Mouse (Mus musculus): Measurements from ENCODE around the gene Ss18l2.

Gene Ss18l2

DNA sequence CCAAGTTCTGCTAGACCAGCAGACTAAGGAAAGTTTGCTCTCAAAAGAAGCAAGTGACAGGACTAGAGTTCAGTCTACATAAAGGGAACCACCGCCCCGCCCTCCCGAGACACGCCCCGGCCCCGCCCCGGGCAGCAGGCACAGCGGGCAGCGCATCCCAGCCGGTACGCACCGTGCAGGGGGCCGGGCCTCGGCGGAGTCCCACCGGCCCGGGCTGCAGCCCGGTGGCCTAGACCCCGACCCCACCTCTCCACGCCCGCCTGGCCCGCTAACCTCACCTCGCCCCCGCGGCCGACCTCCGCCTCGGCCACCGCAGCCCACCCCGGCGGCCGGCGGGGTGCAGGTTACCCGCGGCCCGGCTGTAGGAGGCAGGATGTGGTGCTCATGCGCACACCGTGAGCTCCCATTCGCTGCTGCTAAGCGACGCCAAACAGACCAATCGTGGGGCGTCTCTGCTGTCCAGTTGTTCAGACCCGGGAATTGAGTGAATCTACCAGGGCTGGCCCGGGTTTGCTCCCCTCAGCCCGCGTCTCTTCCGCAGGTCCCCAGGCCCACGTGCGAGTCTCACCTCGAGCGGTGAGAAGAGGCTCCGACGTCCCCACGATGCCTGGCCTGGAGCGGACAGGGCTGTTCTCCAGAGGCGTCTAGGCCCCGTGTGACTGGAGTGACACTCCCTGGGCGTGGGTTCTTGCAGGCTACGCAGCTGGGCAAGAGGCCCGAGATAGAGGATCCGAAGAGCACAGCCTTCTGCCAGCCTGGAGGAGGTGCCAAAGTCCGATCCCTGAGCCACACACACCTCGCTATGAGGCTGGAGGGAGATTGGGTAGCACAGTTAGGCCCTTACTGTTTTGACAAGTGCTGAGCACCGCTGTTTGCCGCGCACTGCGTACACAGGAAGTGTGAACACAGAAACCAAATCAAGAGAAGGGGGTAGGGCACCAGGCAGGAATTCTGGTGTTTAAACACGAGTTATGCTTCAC is 5.2 kb upstream of the Ss18l2 start, which contains the start of gene Sec22c:
Gene Sec22c (minus strand): TSS at position 845 of the 980 bp plus-strand sequence.
- DNase-seq: peak; percentile 83

DNA sequence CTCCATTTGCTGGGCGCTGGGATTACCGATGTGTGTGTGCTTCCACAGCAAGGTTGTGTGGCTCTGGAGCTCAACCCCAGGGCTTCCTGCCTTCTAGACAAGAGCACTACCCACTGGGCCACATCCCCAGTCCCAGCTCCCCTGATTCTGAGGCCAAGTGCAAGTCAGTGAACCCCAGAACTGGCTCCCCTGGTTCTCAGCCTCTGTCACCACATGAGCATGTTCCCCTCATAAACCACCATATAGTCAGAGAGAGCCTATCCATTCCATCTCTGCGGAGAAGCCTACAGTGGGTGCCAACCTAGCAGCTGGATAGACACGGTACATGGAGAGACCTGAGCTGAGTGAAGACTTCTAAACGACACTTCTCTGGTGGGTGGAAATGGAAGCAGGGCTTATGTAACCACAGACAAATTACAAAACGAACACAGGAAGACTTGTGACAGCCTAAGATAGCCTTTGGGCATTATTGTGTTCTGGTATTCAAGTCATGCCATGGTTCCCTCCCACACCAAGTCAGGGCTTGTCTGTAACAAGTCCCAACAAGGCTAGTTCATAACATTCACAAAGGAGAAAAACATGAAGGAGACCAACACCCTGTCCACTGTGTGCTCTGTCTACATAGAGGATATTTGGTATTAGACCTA is 4.0 kb upstream of the Ss18l2 start:
- no peak for DNase-seq

DNA sequence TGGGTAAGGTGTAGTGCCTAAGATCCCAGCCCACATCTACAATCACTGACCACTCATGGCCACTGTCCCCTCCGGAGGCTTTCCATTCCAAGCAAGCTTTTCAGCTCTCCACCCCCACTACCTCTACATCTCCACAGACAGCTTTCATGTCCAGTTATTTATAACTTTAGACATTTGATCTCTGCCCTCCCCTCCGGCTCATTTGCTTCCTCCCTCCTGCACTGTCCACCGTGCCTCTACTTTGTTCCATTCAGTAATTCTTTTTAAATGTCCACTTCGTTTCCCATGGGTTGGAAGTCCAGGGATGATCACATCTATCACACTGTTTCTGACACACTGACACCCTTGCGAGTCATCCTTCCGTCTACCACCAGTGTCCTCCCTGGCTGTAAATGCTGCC is 2.3 kb upstream of the Ss18l2 start:
- DNase-seq: no peak

GRCm38 (mm10) chr9:121708506-121709486 is 1.3 kb upstream of the Ss18l2 start:
- no peak for DNase-seq

- DNase-seq: peak; percentile 27
Observed at GRCm38 (mm10) chr9:121710584-121710975, 451 bp downstream of the Ss18l2 start.

DNA sequence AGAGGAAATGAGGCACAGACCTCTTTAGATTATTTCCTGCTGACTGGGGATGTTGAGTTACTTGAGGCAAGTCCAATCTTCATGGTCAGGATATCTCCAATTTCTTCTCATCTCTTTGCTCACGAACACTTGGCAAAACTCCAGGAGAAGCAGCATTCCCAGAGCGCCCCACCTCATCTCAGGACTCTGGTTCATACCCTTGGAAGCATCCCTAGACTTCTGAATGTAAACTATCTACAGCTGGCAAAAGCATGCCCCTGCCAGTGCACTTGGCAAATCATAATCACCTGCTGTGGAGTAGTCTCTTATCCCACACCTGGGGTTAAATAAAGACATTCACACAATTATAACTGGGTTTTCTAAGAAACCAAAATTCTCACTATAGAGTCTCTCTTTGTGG is 6.9 kb downstream of the Ss18l2 start:
- no peak for DNase-seq

DNA sequence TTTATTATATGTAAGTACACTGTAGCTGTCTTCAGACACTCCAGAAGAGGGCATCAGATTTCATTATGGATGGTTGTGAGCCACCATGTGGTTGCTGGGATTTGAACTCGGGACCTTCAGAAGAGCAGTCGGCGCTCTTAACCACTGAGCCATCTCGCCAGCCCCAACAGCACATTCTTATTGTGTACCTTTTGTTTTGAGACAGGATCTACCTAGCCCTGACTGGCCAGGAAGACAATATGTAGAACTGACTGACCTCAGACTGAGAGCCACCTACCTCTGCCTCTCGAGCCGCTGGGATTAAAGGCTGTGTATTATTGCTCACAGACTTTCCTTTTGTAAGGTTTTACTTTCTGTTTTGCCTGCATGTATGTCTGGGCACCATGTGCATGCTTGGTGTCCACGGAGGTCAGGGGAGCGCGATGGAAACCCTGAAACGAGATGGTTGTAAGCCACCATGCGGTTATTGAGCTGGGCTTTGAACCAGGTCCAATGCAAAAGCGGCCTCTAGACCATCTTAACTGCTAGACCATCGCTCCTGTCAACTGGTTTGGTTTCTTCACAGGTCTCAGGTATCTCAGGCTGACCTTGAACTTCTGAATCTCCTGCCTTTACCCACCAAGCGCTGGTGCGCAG is 8.1 kb downstream of the Ss18l2 start:
- DNase-seq: no peak

DNA sequence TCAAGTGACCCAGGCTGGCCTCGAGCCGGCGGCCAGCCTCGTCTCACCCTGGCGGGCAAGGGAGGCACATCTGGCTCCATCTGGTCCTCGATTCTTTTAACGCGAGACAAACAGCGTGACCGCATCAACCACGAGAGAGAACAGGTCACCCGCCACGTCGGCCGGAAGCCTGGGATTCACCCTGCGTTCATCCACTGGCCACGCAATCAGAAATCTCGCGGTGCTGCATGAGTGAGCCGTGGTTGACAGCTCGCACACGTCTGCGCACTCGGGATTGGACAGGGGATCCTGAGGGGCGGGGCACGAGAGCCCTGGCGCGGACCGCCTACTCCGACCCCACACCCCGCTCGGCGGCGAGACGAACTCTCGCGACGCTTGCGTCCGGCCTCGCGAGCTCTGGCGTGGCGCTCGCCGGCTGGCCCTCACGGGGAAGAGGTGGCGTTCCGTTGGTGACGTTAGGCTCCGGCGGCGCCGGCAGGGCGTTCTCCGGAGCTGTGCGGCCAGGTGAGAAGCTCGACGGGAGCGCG is 8.7 kb downstream of the Ss18l2 start, which contains the start of gene Nktr:
Gene Nktr (plus strand): TSS at position 378 of the 527 bp plus-strand sequence.
- peak; percentile 98 for DNase-seq

DNA sequence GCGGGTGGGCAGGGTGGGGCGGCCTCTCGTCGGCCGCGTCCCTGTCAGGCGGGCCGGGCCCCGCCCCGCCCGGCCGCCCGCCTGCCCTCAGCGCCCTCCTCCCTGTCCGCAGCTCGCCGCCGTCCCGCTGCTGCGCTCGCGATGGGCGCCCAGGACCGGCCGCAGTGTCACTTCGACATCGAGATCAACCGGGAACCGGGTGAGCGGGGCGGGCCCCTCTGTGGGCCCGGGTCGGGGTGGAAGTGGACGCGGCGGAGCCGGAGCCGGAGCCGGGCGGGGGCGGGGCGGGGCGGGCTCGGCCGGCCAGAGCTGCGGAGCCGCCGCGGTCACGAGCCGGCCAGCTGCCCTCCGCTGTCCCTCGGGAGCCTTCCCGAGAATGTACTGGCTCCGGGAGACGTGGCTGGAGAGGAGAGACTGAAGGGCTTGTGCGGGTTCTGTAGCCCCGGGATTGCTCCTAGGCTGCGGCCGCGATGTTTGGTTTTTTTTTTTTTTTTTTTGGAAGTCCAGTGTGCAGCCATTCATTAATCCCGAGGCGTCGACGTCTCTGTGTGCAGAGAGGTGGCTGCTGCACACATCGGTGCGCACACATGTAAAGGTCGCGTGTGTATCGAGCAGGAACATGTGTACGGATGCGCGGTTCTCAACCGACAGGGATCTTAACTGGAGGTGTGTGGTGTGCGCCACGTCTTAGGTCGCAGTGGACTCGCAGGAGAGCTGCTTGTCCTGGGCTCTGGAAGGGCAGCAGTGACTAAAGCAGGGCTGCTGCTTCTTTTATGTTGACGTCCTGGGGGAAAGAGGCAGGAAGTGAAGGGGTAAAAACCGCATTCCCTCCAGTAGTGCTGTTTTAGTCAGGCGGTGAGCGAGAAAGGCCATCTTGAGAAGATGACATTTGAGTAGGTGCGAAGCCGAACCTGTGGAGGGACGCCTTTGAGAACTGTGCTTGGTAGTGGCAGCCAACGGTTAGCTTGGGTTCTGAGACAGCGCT is 9.5 kb downstream of the Ss18l2 start:
- peak; percentile 15 for DNase-seq

DNA sequence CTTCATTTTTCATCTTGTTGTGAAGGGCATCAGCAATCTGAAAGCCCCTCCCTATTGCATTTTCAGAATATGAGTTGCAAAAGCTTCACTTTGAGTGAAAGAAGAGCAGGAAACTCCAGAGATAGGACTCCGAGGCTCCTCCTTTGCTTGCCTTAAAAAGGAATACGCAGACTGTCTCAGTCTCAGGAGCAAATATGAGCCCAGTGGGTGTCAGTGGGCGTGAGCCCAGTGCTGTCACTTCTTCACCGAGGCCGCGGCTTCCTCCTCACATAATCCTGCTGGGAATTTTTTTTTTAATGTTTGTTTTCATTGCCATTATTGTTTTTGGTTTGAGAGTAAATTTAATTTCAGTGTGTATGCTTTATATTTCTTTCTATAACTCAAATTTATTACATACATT is 30.4 kb downstream of the Ss18l2 start:
- no peak for DNase-seq

- no peak for DNase-seq
Observed at GRCm38 (mm10) chr9:121741168-121741567, 31.0 kb downstream of the Ss18l2 start.

DNA sequence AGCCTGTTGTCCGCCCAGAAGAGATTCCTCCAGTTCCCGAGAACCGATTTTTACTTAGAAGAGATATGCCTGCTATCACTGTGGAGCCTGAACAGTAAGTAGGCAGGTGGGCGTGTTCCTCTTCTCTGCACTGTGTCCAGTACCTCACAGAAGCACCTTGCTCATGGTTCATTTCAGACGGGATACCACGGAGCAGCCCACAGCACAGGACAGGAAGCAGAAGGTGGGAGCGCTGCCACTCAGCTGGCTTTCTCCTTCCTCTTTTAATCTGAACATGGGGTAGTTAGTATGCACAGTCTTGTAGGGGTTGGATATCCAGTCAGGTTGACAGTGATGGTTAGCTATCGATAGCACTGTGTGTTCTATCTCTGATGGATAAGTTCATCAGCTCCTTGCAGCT is 33.9 kb downstream of the Ss18l2 start:
- DNase-seq: no peak

DNA sequence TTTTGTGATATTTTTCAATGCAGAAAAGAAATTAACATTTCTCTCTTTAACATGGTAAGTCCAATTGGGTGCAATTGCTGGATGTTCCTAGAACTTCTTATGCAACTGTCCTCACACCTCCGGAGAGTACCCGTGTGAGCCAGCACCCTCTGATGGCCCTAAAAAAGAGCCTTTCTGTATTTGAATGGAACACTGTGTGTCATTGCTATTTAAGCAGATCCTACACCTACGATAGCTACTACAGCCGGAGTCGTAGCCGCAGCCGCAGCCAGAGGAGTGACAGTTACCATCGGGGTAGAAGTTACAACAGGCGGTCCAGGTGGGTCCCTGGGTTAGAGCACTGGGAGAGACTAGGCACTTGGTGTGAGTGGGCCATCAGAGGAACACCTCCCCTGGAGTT is 42.6 kb downstream of the Ss18l2 start:
- no peak for DNase-seq

GRCm38 (mm10) chr9:121754624-121755023 is 44.5 kb downstream of the Ss18l2 start:
- DNase-seq: no peak

GRCm38 (mm10) chr9:121756785-121757184 is 46.7 kb downstream of the Ss18l2 start:
- no peak for DNase-seq

DNA sequence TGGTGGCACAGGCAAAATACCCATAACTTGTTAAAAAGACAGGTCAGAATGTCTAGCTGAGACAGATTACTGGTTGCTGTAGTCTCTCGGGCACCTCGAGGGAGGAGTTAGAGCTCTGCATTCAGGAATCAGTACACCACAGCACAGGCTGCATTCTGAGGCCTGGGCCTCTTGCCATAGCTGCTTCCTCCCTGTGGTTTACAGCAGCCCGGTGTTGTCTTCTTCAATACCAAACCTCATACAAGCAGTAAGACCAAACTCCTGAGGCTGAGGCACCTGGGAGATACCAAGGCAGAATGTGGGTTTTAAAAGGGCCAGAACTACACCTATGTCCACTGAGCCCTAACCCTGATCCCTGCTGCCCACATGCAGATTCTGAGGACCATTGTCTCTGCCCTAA is 47.3 kb downstream of the Ss18l2 start:
- no peak for DNase-seq

DNA sequence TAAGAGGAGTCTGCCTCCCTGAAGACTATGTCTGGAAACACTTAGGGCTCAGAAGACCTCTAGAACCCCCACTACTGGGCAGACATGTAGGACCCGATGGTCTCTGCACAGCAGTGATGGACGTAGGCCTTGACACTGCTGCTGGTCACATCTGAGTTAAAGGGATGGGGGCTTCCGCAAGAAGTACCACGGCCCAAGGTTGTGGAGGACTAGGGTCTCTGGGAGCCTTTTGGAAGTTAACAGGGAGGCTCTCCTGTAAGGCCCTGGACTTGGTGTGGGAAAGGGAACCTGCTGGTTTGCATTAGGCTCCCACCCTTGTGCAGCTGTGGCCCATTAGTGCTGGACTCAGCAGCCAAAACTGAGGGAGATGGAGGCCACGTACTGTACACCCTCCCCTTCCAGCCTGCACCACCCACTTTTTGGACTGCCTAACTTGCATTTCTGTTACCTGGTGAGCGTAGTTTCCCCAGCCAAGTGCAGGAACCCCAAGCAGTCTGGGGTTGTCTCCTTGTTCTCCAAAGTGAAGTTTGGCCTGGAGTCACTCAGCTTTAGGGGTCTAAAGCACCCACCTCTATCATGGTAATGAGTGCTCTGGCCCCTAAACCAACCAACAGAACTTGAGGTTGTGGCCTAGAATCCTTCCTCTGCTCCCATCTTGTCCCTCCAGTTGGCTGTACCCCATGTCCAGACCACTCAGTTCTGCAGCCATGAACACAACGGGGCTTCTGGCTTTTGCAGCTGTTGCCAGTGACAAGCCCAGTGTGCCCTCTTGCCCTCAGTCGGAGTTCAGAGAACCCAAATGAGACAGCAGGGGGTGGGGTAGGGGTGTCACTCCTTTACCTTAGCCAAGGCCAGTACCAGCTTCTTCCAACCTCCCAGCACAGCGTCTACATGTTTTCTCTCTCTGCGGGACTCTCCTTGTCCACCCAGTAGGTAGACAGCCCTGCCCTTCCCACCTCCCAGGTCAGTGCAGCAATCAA is 48.0 kb downstream of the Ss18l2 start:
- no peak for DNase-seq

DNA sequence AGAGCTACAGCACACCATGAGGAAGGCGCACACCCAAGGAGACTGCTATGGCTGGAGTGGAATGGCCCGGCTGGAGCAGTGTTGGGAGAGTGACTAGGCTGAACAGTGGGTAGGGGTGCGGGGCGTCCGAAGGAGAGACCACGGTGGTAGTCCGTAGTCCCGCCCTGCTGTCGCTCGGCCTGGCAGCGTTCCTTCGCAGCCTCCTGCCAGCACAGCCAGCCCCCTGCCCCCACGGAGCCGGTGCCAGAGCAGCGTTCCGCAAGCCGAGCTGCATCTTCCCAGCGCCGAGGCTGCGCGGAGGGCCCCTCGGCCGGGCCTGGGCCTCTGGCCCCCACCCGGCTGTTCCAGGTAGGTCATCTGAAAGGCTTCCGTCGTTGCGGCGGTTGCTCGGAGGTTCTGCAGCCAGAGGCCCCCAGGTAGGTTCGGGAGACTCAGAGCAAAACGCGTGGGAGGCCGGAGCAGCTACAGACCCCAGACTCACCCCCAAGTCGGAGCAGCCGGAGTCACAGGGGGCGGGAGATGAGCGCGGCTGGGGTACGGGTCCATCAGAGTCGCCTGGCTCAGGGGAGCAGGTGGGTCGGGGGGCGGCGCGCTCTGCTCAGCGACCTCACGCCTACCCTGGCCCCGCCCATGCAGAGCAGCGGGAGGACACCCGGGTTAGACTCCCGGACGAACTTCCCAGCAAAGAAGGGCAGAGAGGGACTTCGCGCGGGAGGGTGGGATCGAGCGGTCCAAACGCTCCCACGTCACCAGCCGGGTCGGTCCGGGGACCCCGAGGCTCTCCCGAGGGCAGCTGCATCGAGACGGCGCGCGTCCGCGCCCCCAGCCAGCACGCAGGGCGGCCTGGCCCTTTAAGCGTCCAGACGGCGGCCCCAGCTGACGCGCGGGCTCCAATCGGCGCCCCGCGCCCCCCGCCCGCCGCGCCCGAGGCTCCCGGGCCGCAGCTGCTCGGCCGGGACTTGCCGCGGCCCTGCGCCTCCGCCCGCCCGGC is 49.3 kb downstream of the Ss18l2 start, which contains the start of gene Zfp651:
Gene Zfp651 (plus strand): TSS at position 240 of the 991 bp plus-strand sequence.
- DNase-seq: peak; percentile 80

Measured in right cerebral cortex, postnatal 14 days (tissue).